Mouse (Mus musculus): ENCODE results near the gene Map3k19.

The Map3k19 gene

DNA sequence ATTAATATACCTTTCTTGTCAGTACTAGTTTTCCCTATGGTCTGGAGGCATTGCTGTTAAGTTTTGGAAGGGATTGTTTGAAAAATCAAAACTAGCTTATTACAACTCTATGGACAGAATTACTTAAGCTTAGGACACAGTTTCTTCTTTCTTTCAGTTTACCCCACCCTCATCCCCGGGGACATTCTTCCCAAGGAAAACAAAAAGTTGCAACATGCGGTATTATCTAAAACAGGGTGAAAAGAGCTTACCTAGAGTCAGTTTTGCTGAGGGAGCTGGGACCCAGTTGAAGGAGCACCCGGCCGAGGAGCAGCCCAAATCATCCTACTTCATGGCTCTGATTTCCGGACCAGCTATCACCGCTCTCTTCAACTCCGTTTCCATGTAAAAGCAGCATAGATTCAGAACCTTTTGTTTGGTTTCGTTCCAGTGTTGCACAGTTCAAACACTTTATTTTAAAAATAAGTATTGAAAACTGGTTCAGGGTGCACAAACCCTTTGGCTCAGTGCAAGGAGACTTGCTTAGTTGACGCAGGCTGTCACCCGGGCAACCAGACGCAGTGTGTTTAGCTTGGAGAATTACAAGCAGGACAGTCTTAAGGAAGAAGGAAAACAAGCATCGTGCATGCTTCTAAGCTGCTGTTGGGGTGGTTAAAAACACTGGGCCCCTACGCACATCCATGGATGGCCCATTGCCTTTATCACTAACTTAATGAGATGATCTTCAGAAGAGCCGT, at the start of gene Map3k19:
Gene Map3k19 (minus strand): TSS at position 546 of the 737 bp plus-strand sequence.
- no peak for DNase-seq (ENCODE audit: low read depth)

GRCm38 (mm10) chr1:127899401-127899800, 44.6 kb upstream of the Map3k19 start:
- no peak for DNase-seq (ENCODE audit: low read depth)

GRCm38 (mm10) chr1:127869276-127869675, 14.4 kb upstream of the Map3k19 start:
- no peak for DNase-seq (ENCODE audit: low read depth)

- peak; percentile 89 for DNase-seq (ENCODE audit: low read depth)
These were observed 13.8 kb upstream of the Map3k19 start, which contains the start of gene Rab3gap1 for GRCm38 (mm10) chr1:127868300-127869261. Gene Rab3gap1, plus strand, starts transcription at chr1:127868773.

GRCm38 (mm10) chr1:127863806-127864205, 9.0 kb upstream of the Map3k19 start:
- no peak for DNase-seq (ENCODE audit: low read depth)

DNA sequence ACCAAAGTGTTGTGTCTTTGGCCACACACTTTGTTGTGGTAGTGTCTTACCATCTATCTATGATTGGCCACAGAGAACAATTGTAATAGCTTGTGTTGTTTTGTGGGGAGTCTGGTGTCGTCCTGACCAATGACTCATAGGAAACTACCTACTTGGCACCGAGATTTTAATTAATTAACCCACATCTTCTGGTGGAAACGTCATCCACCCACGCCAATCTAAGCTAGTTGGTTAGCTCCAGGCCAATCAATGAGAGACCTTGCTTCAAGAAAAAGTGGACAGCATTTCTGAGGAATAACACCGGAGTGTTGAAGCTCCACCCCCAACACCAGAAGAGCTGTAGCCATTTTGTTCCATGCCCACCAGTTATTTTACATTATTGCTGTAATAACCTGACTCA, 7.1 kb upstream of the Map3k19 start:
- no peak for DNase-seq (ENCODE audit: low read depth)

DNA sequence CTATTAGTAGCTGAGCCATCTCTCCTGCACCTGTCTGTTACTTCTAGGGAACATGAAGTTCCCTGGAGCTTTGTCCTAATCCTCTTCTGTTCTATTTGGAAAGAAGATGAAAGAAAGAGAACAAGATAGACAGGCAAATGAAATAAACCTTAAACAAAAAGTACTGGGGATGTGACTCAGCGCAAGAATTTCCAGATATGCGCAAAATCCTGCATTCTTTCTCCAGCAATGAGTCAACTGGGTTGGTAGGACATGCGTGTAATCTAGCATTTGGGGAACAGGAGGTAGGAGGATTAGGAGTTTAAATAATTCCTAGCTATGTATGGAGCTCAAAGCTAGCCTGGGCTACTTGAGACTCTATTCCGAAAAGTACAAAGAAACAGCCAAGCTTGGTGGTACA, 5.7 kb upstream of the Map3k19 start:
- no peak for DNase-seq (ENCODE audit: low read depth)

DNA sequence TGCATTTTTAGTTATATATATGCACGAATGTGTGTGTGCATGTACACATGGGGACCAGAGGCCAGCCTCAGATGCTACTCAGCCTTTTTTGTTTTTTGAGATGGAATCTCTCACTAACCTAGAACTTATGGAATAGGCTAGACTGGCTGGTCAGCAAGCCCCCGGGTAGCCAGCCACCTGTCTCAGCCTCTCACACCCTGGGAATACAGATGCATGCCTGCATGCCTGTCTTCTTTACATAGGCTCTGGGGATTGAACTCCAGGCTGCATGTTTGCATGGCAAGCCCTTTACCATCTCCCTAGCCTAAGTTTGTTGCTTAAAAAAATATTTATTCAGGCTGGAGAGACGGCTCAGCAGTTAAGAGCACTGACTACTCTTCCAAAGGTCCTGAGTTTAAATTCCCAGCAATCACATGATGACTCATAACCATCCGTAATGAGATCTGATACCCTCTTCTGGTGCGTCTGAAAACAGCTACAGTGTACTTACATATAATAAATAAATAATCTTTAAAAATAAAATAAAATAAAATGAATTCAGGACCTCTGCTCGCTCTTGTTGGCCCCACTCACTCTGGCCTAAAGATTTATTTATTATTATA, 5.1 kb upstream of the Map3k19 start:
- no peak for DNase-seq (ENCODE audit: low read depth)

DNA sequence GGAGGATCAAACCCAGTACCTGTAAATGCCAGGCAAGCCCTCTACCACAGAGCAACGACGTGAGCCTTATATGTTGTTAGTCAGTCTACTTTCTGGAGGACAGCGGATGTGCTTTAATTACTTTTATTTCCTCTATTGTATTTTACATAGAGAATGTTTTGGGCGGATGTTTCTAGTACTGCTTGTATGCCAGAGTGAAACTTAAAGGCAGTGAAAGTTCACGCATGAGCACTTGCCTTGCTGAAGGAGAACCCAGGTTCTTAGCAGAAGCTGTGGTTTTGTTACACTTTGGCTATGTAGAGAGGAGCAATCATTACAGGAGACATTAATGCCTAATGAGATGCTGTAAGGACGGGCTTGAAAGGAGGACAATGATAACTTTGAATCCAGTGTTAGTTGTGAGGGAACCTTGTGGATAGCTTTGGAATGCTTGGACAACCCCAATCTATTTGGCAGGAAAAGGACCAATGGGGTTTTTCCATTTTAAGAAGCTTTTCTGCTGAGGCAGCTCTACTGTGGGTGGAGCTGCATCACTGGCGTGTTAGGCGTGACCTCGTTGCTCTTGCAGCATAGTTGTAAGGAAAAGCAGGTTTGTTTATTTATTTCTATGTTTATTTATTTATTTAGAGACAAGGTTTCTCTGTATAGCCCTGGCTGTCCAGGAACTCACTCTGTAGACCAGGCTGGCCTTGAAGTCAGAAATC, 4.3 kb upstream of the Map3k19 start:
- no peak for DNase-seq (ENCODE audit: low read depth)

DNA sequence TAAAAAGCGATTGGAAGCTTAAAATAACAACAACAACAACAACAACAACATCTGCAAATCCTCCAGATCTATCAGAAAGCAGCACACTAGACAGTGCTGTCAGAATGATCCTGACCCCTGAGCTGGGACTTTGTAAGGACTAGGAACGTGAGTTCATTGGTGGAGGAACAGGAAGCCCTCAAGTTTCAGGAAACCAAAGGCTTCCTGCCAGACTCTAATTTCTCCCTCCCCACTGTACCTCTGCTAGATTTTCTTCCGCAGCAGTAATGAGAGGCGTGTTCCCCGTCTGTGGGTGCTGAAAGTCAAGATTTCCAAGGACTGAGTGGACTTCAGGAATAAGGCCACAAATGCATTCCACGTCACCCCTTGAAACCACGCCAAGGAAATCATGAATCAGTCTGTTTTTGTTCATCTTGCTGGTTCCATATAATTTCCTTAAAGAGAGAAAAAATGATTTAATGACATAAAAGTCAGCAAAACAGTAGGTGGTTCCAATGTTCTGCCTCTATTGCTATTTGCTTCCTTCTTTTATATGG, 4.7 kb downstream of the Map3k19 start:
- peak; percentile 93 for DNase-seq (ENCODE audit: low read depth)

- DNase-seq (ENCODE audit: low read depth), result no peak
These were observed 9.4 kb downstream of the Map3k19 start for GRCm38 (mm10) chr1:127845472-127845871.

DNA sequence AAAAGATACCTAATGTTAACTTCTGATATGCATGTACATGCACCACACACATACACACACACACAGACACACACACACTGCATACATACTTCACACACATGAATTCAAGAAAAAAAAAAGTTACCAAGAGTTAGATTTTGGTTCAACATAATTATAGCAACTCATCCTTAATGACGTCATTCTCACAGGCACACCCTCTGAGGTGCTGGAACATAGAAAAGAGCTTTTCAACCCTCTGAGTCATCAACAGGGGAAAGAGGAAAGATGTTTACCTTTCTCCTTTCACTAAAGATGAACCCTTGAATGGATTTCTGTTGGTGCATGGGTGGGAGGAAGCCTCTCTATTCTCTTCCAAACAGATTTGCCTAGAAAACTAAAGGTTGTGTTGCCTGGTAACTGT, 16.2 kb downstream of the Map3k19 start:
- DNase-seq (ENCODE audit: low read depth), result peak; percentile 36

GRCm38 (mm10) chr1:127836619-127837018, 18.2 kb downstream of the Map3k19 start:
- peak; percentile 62 for DNase-seq (ENCODE audit: low read depth)

DNA sequence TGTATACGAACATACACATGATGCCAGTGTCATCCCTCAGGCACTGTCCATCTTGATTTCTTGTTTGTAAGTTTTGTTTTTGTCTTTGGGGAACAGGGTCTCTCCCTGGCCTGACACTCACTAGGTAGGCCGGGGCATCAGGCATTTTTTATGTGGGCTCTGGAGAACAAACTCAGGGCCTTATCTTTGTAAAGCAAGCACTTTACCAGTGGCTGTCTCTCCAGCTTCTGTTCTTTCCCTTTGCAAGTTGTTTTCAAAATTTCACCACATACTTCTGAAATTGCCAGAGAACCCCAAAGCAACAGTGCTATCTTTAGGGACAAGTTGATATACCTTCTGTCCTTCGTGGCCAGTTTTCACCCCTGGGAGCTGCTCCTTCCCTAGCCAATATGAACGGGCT, 20.6 kb downstream of the Map3k19 start:
- DNase-seq (ENCODE audit: low read depth), result no peak

DNA sequence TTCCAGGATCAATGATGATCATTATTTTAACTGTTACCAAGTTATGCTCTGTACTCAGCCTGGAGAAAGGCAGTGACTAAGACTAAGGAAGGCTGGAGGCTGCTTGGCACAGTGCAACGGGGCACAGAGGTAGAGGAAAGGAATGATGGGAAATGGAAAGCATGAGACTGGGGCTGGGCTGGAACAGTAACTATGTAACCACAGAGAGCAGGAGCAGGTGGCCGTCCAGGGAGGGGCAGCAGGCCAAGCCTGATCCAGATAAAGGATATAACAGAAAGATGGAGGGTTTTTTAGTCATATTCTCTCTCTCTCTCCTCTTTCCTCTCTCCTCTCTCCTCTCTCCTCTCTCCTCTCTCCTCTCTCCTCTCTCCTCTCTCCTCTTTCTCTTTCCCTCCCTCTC, 21.1 kb downstream of the Map3k19 start:
- no peak for DNase-seq (ENCODE audit: low read depth)

DNA sequence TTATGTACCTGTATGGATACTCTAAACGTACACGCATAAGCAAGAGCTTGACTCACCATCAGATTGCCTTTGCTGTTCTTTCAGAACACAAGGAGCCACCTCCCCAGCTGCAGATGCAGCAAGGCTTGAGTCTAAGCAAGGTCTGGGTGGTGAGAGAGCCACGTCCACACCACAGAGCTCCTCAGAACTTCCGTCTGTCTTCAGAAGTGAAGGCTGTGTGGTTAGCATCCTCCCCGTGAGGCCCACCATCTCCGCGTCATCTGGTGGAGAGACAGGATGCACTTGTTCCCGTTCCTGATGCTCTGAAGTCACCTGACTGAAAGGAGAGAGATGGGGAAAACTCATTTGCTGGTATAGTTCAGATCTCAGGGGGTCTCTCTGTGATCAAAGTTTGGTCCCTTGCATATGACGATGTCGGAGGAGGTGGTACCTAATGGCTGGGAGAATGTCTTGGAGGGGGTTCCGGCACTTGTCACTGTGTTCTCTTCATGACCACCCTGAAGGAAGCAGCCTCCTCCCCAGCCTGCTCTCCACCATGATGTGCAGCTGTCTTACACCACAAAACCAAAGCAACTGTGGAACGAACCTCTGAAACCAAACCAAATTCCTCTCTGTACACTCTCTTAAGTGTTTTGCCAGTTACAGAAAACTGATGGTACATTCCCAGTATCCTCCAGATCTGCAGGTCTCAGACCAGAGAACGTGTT, 24.5 kb downstream of the Map3k19 start:
- peak; percentile 87 for DNase-seq (ENCODE audit: low read depth)

DNA sequence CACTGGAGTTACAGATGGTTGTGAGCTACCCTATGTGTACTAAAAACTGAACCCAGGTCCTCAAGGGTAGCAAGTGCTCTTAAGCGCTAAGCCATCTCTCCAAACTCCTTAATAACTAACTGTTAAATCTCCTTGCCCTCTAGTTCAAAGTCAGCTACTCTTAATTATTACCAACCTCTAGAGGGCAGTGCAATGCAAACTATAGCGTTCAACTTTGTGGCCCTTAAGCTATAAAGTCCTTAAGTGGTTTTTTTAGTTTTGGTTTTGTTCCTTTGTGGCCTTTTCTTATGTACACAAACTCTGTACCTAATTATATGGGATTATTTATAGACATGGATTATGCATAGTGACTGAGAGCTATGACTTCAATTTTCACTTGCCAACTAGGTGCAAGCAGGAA, 27.5 kb downstream of the Map3k19 start:
- peak; percentile 88 for DNase-seq (ENCODE audit: low read depth)

- DNase-seq (ENCODE audit: low read depth), result no peak
These were observed 38.5 kb downstream of the Map3k19 start for GRCm38 (mm10) chr1:127816381-127816780.

DNA sequence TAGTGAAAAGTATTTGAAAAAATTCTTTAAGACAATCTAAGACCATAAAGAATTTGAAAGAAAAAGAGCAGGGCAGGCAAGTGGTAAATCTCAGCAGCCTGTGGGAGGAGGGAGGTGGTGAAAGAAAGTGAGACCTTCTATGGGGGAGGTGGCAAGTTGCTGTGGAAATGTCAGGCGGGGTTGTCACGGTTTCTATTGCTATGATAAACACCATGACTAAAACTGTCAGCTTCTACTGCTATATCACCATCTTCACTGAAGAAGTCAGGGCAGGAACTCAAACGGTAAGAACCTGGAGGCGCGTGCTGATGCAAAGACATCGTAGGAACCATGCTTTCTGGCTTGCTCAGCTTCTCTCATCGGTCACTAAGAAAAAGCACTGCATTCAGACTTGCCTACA, 41.9 kb downstream of the Map3k19 start:
- DNase-seq (ENCODE audit: low read depth), result no peak

GRCm38 (mm10) chr1:127808671-127809070, 46.2 kb downstream of the Map3k19 start:
- DNase-seq (ENCODE audit: low read depth), result no peak

DNA sequence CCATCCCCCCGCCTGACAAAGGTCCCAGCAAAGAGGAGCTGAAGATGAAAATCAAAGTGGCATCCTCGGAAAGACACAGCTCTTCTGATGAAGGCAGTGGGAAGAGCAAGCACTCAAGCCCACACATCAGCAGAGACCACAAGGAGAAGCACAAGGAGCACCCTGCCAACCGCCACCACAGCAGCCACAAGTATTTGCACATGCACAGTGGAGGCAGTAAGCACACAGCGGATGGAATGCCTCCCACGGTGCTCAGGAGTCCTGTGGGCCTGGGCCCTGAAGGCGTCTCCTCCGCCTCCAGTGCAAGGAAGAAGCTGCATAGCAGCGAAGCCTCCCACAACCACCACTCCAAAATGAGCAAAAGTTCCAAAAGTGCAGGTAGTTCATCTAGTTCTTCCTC, 51.9 kb downstream of the Map3k19 start:
- DNase-seq (ENCODE audit: low read depth), result no peak
